Mouse (Mus musculus) G1E (cell line): Measurements from ENCODE around the gene Emilin1. TPM values are rescaled to one million over a fixed set of nuclear protein-coding genes. Genes with fewer than 3 reads are reported as not detected.

ENCODE experiments used
- ATAC-seq: 2 replicates; pipeline ENCODE4 v1.8.0; 2016; ENCODE audit warnings: mild to moderate bottlenecking; ENCODE audit not compliant: insufficient number of reproducible peaks, poor library complexity, low FRiP score, severe bottlenecking; ENCODE audit errors: extremely low read depth
- DNase-seq: peaks from one replicate; pipeline ENCODE4 v3.0.0; 2012; ENCODE audit warnings: low spot score
- H3K27me3 ChIP-seq: 2 replicates; pipeline ENCODE4 v1.6.1; 2012; ENCODE audit warnings: mild to moderate bottlenecking, low read length, inconsistent platforms; ENCODE audit not compliant: insufficient read depth
- H3K36me3 ChIP-seq: replicated peaks from 2 replicates; pipeline ENCODE3; 2012; ENCODE audit warnings: mild to moderate bottlenecking, inconsistent platforms
- H3K4me1 ChIP-seq: 2 replicates; pipeline ENCODE4 v1.6.1; 2012; ENCODE audit warnings: low read depth, low read length, inconsistent platforms, mixed read lengths; ENCODE audit not compliant: insufficient read depth
- H3K4me3 ChIP-seq: 2 replicates; pipeline ENCODE4 v1.5.1; 2012; ENCODE audit warnings: low read depth, mild to moderate bottlenecking, inconsistent platforms, low read length, moderate library complexity, mixed read lengths
- H3K9me3 ChIP-seq: replicated peaks from 2 replicates; pipeline ENCODE4 v1.6.1; 2012; ENCODE audit warnings: inconsistent platforms
- CTCF ChIP-seq: IDR thresholded peaks from 2 replicates; pipeline ENCODE4 v1.5.1; 2012; ENCODE audit warnings: low read depth, low read length, inconsistent platforms, mixed read lengths
- GATA1 ChIP-seq: IDR thresholded peaks from 2 replicates; pipeline ENCODE4 v1.6.1; 2012; ENCODE audit warnings: borderline replicate concordance, low read length, inconsistent platforms, mixed read lengths
- GATA2 ChIP-seq: IDR thresholded peaks from 2 replicates; pipeline ENCODE4 v1.6.1; 2012; ENCODE audit warnings: low read depth, low read length, inconsistent platforms, borderline replicate concordance
- POLR2AphosphoS5 ChIP-seq: IDR thresholded peaks from 2 replicates; pipeline ENCODE4 v1.6.1; 2012; ENCODE audit warnings: low read depth, low read length, inconsistent platforms; ENCODE audit not compliant: insufficient replicate concordance
- TAL1 ChIP-seq: conservative IDR thresholded peaks from 2 replicates; pipeline ENCODE4 v1.6.1; 2012; ENCODE audit warnings: low read depth, low read length, inconsistent platforms, mixed read lengths
- polyA plus RNA-seq: library from polyadenylated mRNA; stranded (reverse); fragments of >175 nt; gene quantifications from 2 replicates; pipeline ENCODE4 v1.2.3, GENCODE M21; 2012
- total RNA-seq, 2 experiments: library from RNA; stranded (forward) in 1 of 2; stranded (reverse) in 1 of 2; fragments of 200-1000 nt in 1 of 2; fragments of >200 nt in 1 of 2; fragmentation: Nextera tagmentation in 1 of 2; gene quantifications; 2 replicates each; pipeline ENCODE4 v1.2.3; 2014 to 2017

Emilin1 gene
- total and polyA plus RNA-seq, 3 experiments: 0.38 to 2.6 (median 1.3) TPM

DNA sequence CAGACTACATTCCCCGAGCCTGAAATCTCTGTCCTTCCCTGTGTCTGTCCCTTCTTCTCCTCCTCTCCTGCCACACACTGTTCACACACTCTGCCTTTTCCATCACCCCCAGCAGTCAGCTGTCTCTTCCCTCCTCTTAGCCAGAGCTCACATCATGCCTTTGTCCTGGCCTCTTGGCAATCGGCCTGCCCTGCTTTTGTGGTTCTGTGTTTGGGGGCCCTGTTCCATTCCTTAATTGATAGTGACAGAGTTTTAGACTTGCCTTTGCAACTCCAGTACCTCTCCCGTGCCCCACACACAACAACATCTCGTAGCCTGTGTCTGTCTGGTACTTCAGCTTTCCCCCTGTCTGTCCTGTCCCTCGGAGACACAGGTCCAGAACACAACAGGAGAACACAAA is 1.0 kb upstream of the Emilin1 start:
- TF ChIP-seq TAL1 (no peak), CTCF (no peak), POLR2AphosphoS5 (no peak), GATA2 (no peak), GATA1 (no peak)
- no peak for DNase-seq
- Histone ChIP-seq H3K27me3 (peaks cover 57% of the 10 kb centered on the region), H3K4me1 (peaks cover 59% of the 10 kb centered on the region), H3K4me3 (no peak overlapping the region), H3K9me3 (no peaks in the 10 kb centered on the region), H3K36me3 (no peaks in the 10 kb centered on the region)
- ATAC-seq: no peak

DNA sequence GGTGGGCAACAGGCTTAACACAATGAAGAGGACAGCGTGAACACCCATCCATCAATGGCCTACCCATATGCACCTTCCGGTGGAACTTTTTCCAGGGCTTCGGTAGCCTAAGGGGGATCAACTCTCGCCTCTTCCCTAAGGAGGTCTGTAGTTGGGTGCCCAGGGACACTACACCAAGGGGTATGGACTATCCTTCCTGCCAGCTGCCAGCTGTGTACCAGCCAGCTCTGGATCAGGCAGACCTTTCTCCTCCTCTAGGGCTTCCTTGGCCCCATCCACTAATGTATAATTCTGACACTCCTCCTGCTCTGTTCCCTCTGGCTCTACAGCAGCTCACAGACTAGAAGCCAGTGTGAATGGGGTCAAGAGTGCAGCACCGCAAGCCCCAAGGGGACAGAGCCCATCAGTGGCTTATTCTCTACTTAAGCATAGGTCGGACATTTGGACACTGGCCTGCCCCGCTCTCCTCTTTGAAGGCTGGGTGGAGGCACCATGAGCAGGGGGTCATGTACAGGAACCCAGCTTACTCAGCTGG is 966 bp downstream of the Emilin1 start:
- Histone ChIP-seq H3K4me3 (no peak overlapping the region), H3K4me1 (peaks cover 53% of the 10 kb centered on the region)
- no peak for DNase-seq

DNA sequence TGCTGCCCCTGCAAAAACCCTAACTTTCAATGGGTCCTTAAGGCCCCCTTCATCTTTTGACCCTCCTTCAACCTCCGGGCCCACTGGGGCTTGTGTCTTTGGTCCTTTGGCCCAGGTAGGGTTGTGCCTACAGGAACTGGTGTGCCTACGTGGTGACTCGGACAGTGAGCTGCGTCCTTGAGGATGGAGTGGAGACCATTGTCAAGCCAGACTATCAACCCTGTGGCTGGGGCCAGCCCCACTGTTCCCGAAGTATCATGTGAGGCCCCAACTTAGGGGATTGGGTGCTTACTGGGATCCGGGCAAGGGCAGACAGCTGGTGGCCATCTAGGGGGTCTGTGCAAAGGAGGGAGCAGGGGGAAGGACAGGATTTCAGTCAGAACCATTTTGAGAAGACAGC is 1.6 kb downstream of the Emilin1 start:
- Histone ChIP-seq H3K9me3 (no peaks in the 10 kb centered on the region), H3K27me3 (peaks cover 79% of the 10 kb centered on the region), H3K4me3 (no peak overlapping the region), H3K36me3 (no peaks in the 10 kb centered on the region), H3K4me1 (peaks cover 55% of the 10 kb centered on the region)
- DNase-seq (no peak), ATAC-seq (no peak)
- TF ChIP-seq POLR2AphosphoS5: no peak
- TF ChIP-seq CTCF: no peak
- no peak for TF ChIP-seq GATA1
- no peak for TF ChIP-seq TAL1
- TF ChIP-seq GATA2: no peak

More for the DNA sequence above, 966 bp downstream of the Emilin1 start:
- no peak for TF ChIP-seq POLR2AphosphoS5
- TF ChIP-seq GATA1: no peak
- Histone ChIP-seq H3K27me3 (peaks cover 74% of the 10 kb centered on the region), H3K36me3 (no peaks in the 10 kb centered on the region), H3K9me3 (no peaks in the 10 kb centered on the region)
- no peak for ATAC-seq

DNA sequence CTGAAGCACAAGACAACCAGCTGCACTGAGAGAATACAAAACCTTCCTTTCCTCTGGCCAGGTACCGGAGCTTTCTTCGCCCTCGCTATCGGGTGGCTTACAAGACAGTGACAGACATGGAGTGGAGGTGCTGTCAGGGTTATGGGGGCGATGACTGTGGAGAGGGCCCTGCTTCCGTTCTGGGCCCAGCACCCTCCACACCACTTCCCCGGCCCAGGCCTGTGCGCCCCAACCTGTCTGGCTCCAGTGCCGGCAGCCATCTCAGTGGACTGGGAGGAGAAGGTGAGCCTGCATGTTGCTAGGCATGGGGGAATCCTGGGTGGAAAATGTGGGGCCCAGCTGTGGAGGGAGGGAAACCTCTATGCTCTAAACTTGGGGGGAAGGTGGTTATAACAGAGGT is 2.3 kb downstream of the Emilin1 start:
- H3K4me1 ChIP-seq: peaks cover 58% of the 10 kb centered on the region
- no peak for TF ChIP-seq CTCF
- no peak for TF ChIP-seq TAL1
- no peak for TF ChIP-seq GATA2
- no peak for TF ChIP-seq GATA1
- no peak for TF ChIP-seq POLR2AphosphoS5
- DNase-seq (no peak), ATAC-seq (no peak)
- peaks cover 82% of the 10 kb centered on the region for H3K27me3 ChIP-seq
- 0 out of 2 replicates have a peak overlapping the region, but pooled peaks have one; percentile 33 for H3K4me3 ChIP-seq
- H3K36me3 ChIP-seq: no peaks in the 10 kb centered on the region
- no peaks in the 10 kb centered on the region for H3K9me3 ChIP-seq

DNA sequence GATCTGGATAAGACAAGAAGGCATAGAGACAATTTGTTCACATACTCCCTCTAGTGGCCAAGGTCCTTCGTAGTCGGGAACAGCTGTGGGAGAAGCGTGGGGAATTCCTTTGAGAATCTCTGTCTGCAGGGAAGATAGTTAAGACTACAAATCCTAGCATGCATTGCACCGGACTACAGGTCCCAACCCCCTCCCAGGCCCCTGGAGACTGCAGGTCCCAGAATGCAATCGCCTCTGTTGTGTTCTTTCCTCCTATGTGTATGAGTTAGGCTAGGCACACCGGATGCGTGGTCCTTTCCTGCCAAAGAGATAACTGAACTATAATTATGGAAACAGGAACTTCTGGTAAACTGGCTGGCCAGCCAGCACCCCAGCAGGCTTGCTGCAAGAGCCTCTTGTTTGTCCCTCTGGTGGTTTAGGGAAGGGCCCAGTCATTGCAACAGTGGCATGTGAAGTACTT is 2.8 kb downstream of the Emilin1 start:
- peak; percentile 64 for DNase-seq
- peak; percentile 56; the same call in 1 of the 2 replicates for ATAC-seq
- Histone ChIP-seq H3K27me3 (peaks cover 82% of the 10 kb centered on the region), H3K9me3 (no peaks in the 10 kb centered on the region), H3K36me3 (no peaks in the 10 kb centered on the region), H3K4me1 (peaks cover 63% of the 10 kb centered on the region), H3K4me3 (no peak overlapping the region)
- no peak for TF ChIP-seq TAL1
- peak; percentile 24; the same call in 1 of the 2 replicates for TF ChIP-seq CTCF

DNA sequence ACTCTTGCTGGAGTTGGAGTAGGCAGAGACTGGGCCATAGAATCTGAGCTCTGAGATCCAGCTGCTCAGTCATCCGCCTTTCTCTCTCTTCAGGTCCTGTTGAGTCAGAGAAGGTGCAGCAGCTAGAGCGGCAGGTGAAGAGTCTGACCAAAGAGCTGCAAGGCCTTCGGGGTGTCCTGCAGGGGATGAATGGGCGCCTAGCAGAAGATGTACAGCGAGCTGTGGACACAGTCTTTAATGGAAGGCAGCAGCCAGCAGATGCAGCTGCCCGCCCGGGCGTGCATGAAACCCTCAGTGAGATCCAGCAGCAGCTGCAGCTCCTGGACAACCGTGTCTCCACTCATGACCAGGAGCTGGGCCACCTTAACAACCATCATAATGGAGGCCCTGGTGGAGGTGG is 3.6 kb downstream of the Emilin1 start:
- ATAC-seq (no peak), DNase-seq (no peak)
- Histone ChIP-seq H3K4me3 (no peak overlapping the region), H3K36me3 (no peaks in the 10 kb centered on the region), H3K4me1 (peaks cover 68% of the 10 kb centered on the region), H3K9me3 (no peaks in the 10 kb centered on the region), H3K27me3 (peaks cover 76% of the 10 kb centered on the region)
- TF ChIP-seq POLR2AphosphoS5 (no peak), CTCF (no peak), TAL1 (no peak), GATA2 (no peak), GATA1 (no peak)

DNA sequence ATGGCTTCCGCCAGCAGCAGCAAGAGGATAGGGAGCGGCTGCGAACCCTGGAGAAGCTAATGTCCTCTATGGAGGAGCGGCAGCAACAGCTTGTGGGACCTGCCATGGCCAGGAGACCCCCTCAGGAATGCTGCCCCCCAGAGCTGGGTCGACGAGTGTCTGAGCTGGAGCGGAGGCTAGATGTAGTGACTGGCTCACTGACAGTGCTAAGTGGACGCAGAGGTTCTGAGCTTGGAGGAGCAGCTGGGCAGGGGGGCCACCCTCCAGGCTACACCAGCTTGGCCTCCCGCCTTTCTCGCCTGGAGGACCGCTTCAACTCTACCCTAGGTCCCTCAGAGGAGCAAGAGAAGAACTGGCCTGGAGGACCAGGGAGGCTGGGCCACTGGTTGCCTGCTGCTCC is 4.1 kb downstream of the Emilin1 start:
- Histone ChIP-seq H3K36me3 (no peaks in the 10 kb centered on the region), H3K4me3 (no peak overlapping the region), H3K9me3 (no peaks in the 10 kb centered on the region), H3K27me3 (peaks cover 71% of the 10 kb centered on the region), H3K4me1 (peaks cover 69% of the 10 kb centered on the region)
- no peak for ATAC-seq
- TF ChIP-seq CTCF (no peak), GATA1 (no peak), TAL1 (no peak), GATA2 (no peak), POLR2AphosphoS5 (no peak)
- DNase-seq: no peak
